Mouse (Mus musculus) right cerebral cortex, adult 18-20 months (tissue): ENCODE results near the gene Batf3.

Source experiments
- DNase-seq: peaks from one replicate; pipeline ENCODE4 v3.0.0; 2022; ENCODE audit warnings: mixed read lengths

The Batf3 gene

GRCm38 (mm10) chr1:191097802-191098747 is at the start of gene Batf3:
TSS of gene Batf3 (plus strand) at chr1:191097847.
- no peak for DNase-seq

GRCm38 (mm10) chr1:191053555-191053954 is 44.1 kb upstream of the Batf3 start:
- DNase-seq, result no peak

GRCm38 (mm10) chr1:191054870-191055532 is 42.6 kb upstream of the Batf3 start:
- no peak for DNase-seq

GRCm38 (mm10) chr1:191055533-191055873 is 42.1 kb upstream of the Batf3 start:
- no peak for DNase-seq

- DNase-seq, result no peak
Observed at GRCm38 (mm10) chr1:191057461-191057860, 40.2 kb upstream of the Batf3 start.

GRCm38 (mm10) chr1:191062241-191062780 is 35.3 kb upstream of the Batf3 start:
- DNase-seq, result no peak

GRCm38 (mm10) chr1:191062781-191063485 is 34.7 kb upstream of the Batf3 start, which contains the start of the genes Tatdn3 and Nsl1:
TSS of gene Tatdn3 (minus strand) at chr1:191062932.
TSS of gene Nsl1 (plus strand) at chr1:191063012.
- peak; percentile 91 for DNase-seq

- no peak for DNase-seq
Observed at GRCm38 (mm10) chr1:191063700-191064099, 33.9 kb upstream of the Batf3 start.

- DNase-seq, result no peak
Observed at GRCm38 (mm10) chr1:191064535-191064934, 33.1 kb upstream of the Batf3 start.

- no peak for DNase-seq
Observed at GRCm38 (mm10) chr1:191065188-191065587, 32.5 kb upstream of the Batf3 start.

GRCm38 (mm10) chr1:191068377-191068776 is 29.3 kb upstream of the Batf3 start:
- no peak for DNase-seq

- DNase-seq, result no peak
Observed at GRCm38 (mm10) chr1:191070259-191070658, 27.4 kb upstream of the Batf3 start.

- no peak for DNase-seq
Observed at GRCm38 (mm10) chr1:191071613-191072012, 26.0 kb upstream of the Batf3 start.

- DNase-seq, result no peak
Observed at GRCm38 (mm10) chr1:191072329-191072913, 25.2 kb upstream of the Batf3 start.

- no peak for DNase-seq
Observed at GRCm38 (mm10) chr1:191073001-191073400, 24.6 kb upstream of the Batf3 start.

- no peak for DNase-seq
Observed at GRCm38 (mm10) chr1:191073486-191073885, 24.2 kb upstream of the Batf3 start.

- peak; percentile 49 for DNase-seq
Observed at GRCm38 (mm10) chr1:191075199-191075883, 22.3 kb upstream of the Batf3 start.

GRCm38 (mm10) chr1:191083230-191083629 is 14.4 kb upstream of the Batf3 start:
- DNase-seq, result no peak

- DNase-seq, result no peak
Observed at GRCm38 (mm10) chr1:191084951-191085559, 12.6 kb upstream of the Batf3 start.

GRCm38 (mm10) chr1:191085597-191085996 is 12.1 kb upstream of the Batf3 start:
- no peak for DNase-seq

- no peak for DNase-seq
Observed at GRCm38 (mm10) chr1:191086304-191086878, 11.3 kb upstream of the Batf3 start.
